Mouse (Mus musculus) MEL (cell line): ENCODE measurements around the gene Slc38a2. TPM values are rescaled to one million over a fixed set of nuclear protein-coding genes. Genes with fewer than 3 reads are reported as not detected.
A peak's percentile ranks its signal among the peaks of the same experiment; 100 is the strongest.

ENCODE experiments used
- DNase-seq: peaks from one replicate; pipeline ENCODE4 v3.0.0; 2011; ENCODE audit warnings: low read depth, low spot score
- H3K27ac ChIP-seq: 2 replicates; pipeline ENCODE4 v1.5.1; 2012; ENCODE audit warnings: low read depth, mild to moderate bottlenecking, control low read depth, low read length, moderate library complexity; ENCODE audit not compliant: control insufficient read depth
- H3K27me3 ChIP-seq, 2 experiments: fragments of 150-350 bp in 1 of 2; sonication (generic) in 1 of 2; 2 replicates each; pipeline ENCODE4 v1.6.1; 2012; ENCODE audit warnings: low read length in 2 of 2, mild to moderate bottlenecking in 2 of 2, improper control_type of control experiment in 1 of 2, moderate library complexity in 1 of 2; ENCODE audit not compliant: insufficient read depth in 2 of 2, control insufficient read depth in 1 of 2
- H3K36me3 ChIP-seq, 2 experiments: 2 replicates each; pipeline ENCODE4 v1.6.1; 2012 to 2014; ENCODE audit warnings: low read length in 2 of 2, improper control_type of control experiment in 1 of 2, inconsistent platforms in 1 of 2, mild to moderate bottlenecking in 1 of 2; ENCODE audit not compliant: insufficient read depth in 2 of 2, control insufficient read depth in 1 of 2
- H3K4me1 ChIP-seq, 2 experiments: fragments of 150-350 bp in 1 of 2; sonication (generic) in 1 of 2; 2 replicates each; pipeline ENCODE4 v1.6.1; 2012; ENCODE audit warnings: low read length in 2 of 2, improper control_type of control experiment in 1 of 2, mild to moderate bottlenecking in 1 of 2; ENCODE audit not compliant: insufficient read depth in 2 of 2, control insufficient read depth in 1 of 2
- H3K4me3 ChIP-seq, 2 experiments: fragments of 150-350 bp in 1 of 2; sonication (generic) in 1 of 2; 2 replicates each; pipeline ENCODE4 v1.5.1; 2012; ENCODE audit warnings: low read depth in 2 of 2, low read length in 2 of 2, mild to moderate bottlenecking in 2 of 2, moderate library complexity in 2 of 2, control low read depth in 1 of 2, improper control_type of control experiment in 1 of 2; ENCODE audit not compliant: control insufficient read depth in 1 of 2, insufficient read depth in 1 of 2
- H3K79me2 ChIP-seq: 2 replicates; pipeline ENCODE4 v1.6.1; 2012; ENCODE audit warnings: mild to moderate bottlenecking, low read length, moderate library complexity; ENCODE audit not compliant: control insufficient read depth, poor library complexity, insufficient read depth
- H3K9ac ChIP-seq: 2 replicates; pipeline ENCODE4 v1.6.1; 2012; ENCODE audit warnings: low read depth, mild to moderate bottlenecking, control low read depth, low read length, moderate library complexity; ENCODE audit not compliant: control insufficient read depth, poor library complexity, severe bottlenecking
- H3K9me3 ChIP-seq: fragments of 150-350 bp; sonication (generic); replicated peaks from 2 replicates; pipeline ENCODE4 v1.6.1; 2012; ENCODE audit warnings: mild to moderate bottlenecking, low read length, improper control_type of control experiment, moderate library complexity; ENCODE audit not compliant: insufficient read depth
- BHLHE40 ChIP-seq: IDR thresholded peaks from 2 replicates; pipeline ENCODE4 v1.6.1; 2012; ENCODE audit warnings: low read depth, mild to moderate bottlenecking, inconsistent platforms, low read length, improper control_type of control experiment, borderline replicate concordance
- CHD2 ChIP-seq: IDR thresholded peaks from 2 replicates; pipeline ENCODE4 v1.6.1; 2011; ENCODE audit warnings: low read length, improper control_type of control experiment
- CTCF ChIP-seq, 3 experiments: IDR thresholded peaks in 2 of 3; conservative IDR thresholded peaks in 1 of 3; 2 replicates each; pipeline ENCODE4 v1.5.1; 2011 to 2012; ENCODE audit warnings: low read length in 3 of 3, low read depth in 2 of 3, mild to moderate bottlenecking in 2 of 3, improper control_type of control experiment in 1 of 3, inconsistent platforms in 1 of 3, mixed read lengths in 1 of 3, moderate library complexity in 1 of 3; ENCODE audit not compliant: control insufficient read depth in 1 of 3, insufficient read depth in 1 of 3, poor library complexity in 1 of 3, severe bottlenecking in 1 of 3
- E2F4 ChIP-seq: IDR thresholded peaks from 2 replicates; pipeline ENCODE4 v1.6.1; 2011; ENCODE audit warnings: low read depth, low read length, improper control_type of control experiment, borderline replicate concordance
- ELF1 ChIP-seq: IDR thresholded peaks from 2 replicates; pipeline ENCODE4 v1.6.1; 2014; ENCODE audit warnings: low read depth, mild to moderate bottlenecking, inconsistent platforms, low read length, improper control_type of control experiment, moderate library complexity
- EP300 ChIP-seq, 2 experiments: IDR thresholded peaks; 2 replicates each; pipeline ENCODE4 v1.6.1; 2011; ENCODE audit warnings: improper control_type of control experiment in 2 of 2, low read length in 2 of 2, low read depth in 1 of 2, mild to moderate bottlenecking in 1 of 2
- ETS1 ChIP-seq: IDR thresholded peaks from 2 replicates; pipeline ENCODE4 v1.6.1; 2012; ENCODE audit warnings: low read depth, mild to moderate bottlenecking, inconsistent platforms, low read length, improper control_type of control experiment, moderate library complexity
- GATA1 ChIP-seq: IDR thresholded peaks from 2 replicates; pipeline ENCODE4 v1.6.1; 2011; ENCODE audit warnings: low read depth, low read length, improper control_type of control experiment
- JUND ChIP-seq: IDR thresholded peaks from 2 replicates; pipeline ENCODE4 v1.6.1; 2011; ENCODE audit warnings: low read depth, mild to moderate bottlenecking, improper control_type of control experiment, low read length
- MAFK ChIP-seq: IDR thresholded peaks from 2 replicates; pipeline ENCODE4 v1.6.1; 2011; ENCODE audit warnings: low read depth, mild to moderate bottlenecking, low read length, improper control_type of control experiment, borderline replicate concordance
- MAX ChIP-seq: IDR thresholded peaks from 2 replicates; pipeline ENCODE4 v1.6.1; 2011; ENCODE audit warnings: low read length, improper control_type of control experiment
- MAZ ChIP-seq: IDR thresholded peaks from 2 replicates; pipeline ENCODE4 v1.6.1; 2012; ENCODE audit warnings: low read depth, mild to moderate bottlenecking, inconsistent platforms, low read length, improper control_type of control experiment
- MEF2A ChIP-seq: IDR thresholded peaks from 2 replicates; pipeline ENCODE4 v1.6.1; 2014; ENCODE audit warnings: low read depth, mild to moderate bottlenecking, inconsistent platforms, low read length, improper control_type of control experiment; ENCODE audit not compliant: poor library complexity, insufficient replicate concordance, severe bottlenecking; ENCODE audit errors: extremely low read depth
- MXI1 ChIP-seq: IDR thresholded peaks from 2 replicates; pipeline ENCODE4 v1.6.1; 2011; ENCODE audit warnings: mild to moderate bottlenecking, low read depth, low read length, improper control_type of control experiment
- MYB ChIP-seq: IDR thresholded peaks from 2 replicates; pipeline ENCODE4 v1.6.1; 2011; ENCODE audit warnings: mild to moderate bottlenecking, low read depth, low read length, improper control_type of control experiment
- MYC ChIP-seq: IDR thresholded peaks from 2 replicates; pipeline ENCODE4 v1.6.1; 2011; ENCODE audit warnings: low read depth, mild to moderate bottlenecking, low read length, improper control_type of control experiment, moderate library complexity
- NRF1 ChIP-seq: IDR thresholded peaks from 2 replicates; pipeline ENCODE4 v1.6.1; 2014; ENCODE audit warnings: low read depth, mild to moderate bottlenecking, inconsistent platforms, low read length, improper control_type of control experiment, moderate library complexity; ENCODE audit not compliant: poor library complexity, insufficient read depth, severe bottlenecking
- POLR2A ChIP-seq, 2 experiments: IDR thresholded peaks; 2 replicates each; pipeline ENCODE4 v1.6.1; 2011 to 2012; ENCODE audit warnings: low read length in 2 of 2, mild to moderate bottlenecking in 2 of 2, control low read depth in 1 of 2, improper control_type of control experiment in 1 of 2, low read depth in 1 of 2, moderate library complexity in 1 of 2; ENCODE audit not compliant: control insufficient read depth in 1 of 2, insufficient read depth in 1 of 2, poor library complexity in 1 of 2
- POLR2AphosphoS5 ChIP-seq: IDR thresholded peaks from 2 replicates; pipeline ENCODE4 v1.6.1; 2012; ENCODE audit warnings: low read depth, borderline replicate concordance, mild to moderate bottlenecking, inconsistent platforms, low read length, moderate library complexity, mixed read lengths
- RAD21 ChIP-seq: IDR thresholded peaks from 2 replicates; pipeline ENCODE4 v1.6.1; 2011; ENCODE audit warnings: mild to moderate bottlenecking, low read depth, low read length, improper control_type of control experiment
- RCOR1 ChIP-seq: IDR thresholded peaks from 2 replicates; pipeline ENCODE4 v1.6.1; 2012; ENCODE audit warnings: low read depth, mild to moderate bottlenecking, inconsistent platforms, low read length, improper control_type of control experiment
- SIN3A ChIP-seq: IDR thresholded peaks from 2 replicates; pipeline ENCODE4 v1.6.1; 2012; ENCODE audit warnings: low read length, improper control_type of control experiment, inconsistent platforms
- SMC3 ChIP-seq: IDR thresholded peaks from 2 replicates; pipeline ENCODE4 v1.6.1; 2011; ENCODE audit warnings: low read depth, low read length, improper control_type of control experiment
- TAL1 ChIP-seq: IDR thresholded peaks from 2 replicates; pipeline ENCODE4 v1.6.1; 2012; ENCODE audit warnings: mild to moderate bottlenecking, inconsistent platforms, low read length, moderate library complexity, mixed read lengths
- TCF12 ChIP-seq: IDR thresholded peaks from 2 replicates; pipeline ENCODE4 v1.6.1; 2014; ENCODE audit warnings: low read depth, mild to moderate bottlenecking, inconsistent platforms, low read length, improper control_type of control experiment, moderate library complexity
- USF1 ChIP-seq: IDR thresholded peaks from 2 replicates; pipeline ENCODE4 v1.6.1; 2014; ENCODE audit warnings: low read depth, mild to moderate bottlenecking, inconsistent platforms, low read length, improper control_type of control experiment, moderate library complexity
- USF2 ChIP-seq, 2 experiments: IDR thresholded peaks; 2 replicates each; pipeline ENCODE4 v1.6.1; 2011 to 2012; ENCODE audit warnings: improper control_type of control experiment in 2 of 2, low read length in 2 of 2, borderline replicate concordance in 1 of 2, inconsistent platforms in 1 of 2, low read depth in 1 of 2, mild to moderate bottlenecking in 1 of 2; ENCODE audit not compliant: insufficient read depth in 1 of 2
- ZKSCAN1 ChIP-seq: IDR thresholded peaks from 2 replicates; pipeline ENCODE4 v1.6.1; 2012; ENCODE audit warnings: low read depth, mild to moderate bottlenecking, inconsistent platforms, low read length, improper control_type of control experiment, moderate library complexity
- ZMIZ1 ChIP-seq: IDR thresholded peaks from 2 replicates; pipeline ENCODE4 v1.6.1; 2012; ENCODE audit warnings: low read depth, mild to moderate bottlenecking, inconsistent platforms, low read length, improper control_type of control experiment, moderate library complexity
- ZNF384 ChIP-seq: IDR thresholded peaks from 2 replicates; pipeline ENCODE4 v1.6.1; 2012; ENCODE audit warnings: low read depth, mild to moderate bottlenecking, inconsistent platforms, low read length, improper control_type of control experiment
- polyA plus RNA-seq, 2 experiments: library from polyadenylated mRNA; stranded (reverse) in 1 of 2; unstranded in 1 of 2; fragments of >175 nt in 1 of 2; fragments of >200 nt in 1 of 2; gene quantifications; 2 replicates each; pipeline versions ENCODE4 v1.2.1 to v1.2.4; 2012; ENCODE audit warnings: low replicate concordance in 2 of 2, low read depth in 1 of 2; ENCODE audit not compliant: insufficient read length in 2 of 2, insufficient read depth in 1 of 2, missing spikeins in 1 of 2
- total RNA-seq: library from RNA; depleted of rRNA; stranded (reverse); fragments of 300-350 nt; gene quantifications from 2 replicates; pipeline ENCODE4 v1.2.3, GENCODE M21; 2012

The Slc38a2 gene
- total and polyA plus RNA-seq, 3 experiments, result 80.6 to 590 (median 177) TPM

DNA sequence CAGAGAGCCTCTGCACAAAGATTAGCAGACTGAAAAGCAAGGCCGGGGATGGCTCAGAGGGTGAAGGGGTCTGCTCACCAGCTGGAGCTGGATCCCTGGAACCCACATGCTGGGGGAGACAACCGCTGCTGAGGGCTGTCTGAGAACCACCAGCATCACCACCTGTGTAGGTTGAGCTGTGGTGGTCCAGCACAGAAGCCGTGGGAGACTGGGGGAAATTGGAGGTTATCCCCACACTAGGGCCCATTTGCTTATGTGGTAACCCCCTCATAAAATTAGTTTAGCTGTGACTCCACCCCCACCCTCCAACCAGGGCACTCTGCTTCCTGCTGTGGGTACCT is 15.1 kb upstream of the Slc38a2 start (continued):
- TF ChIP-seq RCOR1 (peak; percentile 82; the same call in 1 of the 2 replicates), JUND (no peak; the same call in 1 of the 2 replicates), EP300 (IDR thresholded peaks at IDR 0.05; ENCODE audit: low read depth in 1 of 2, low read length in 2 of 2) (peak; percentile 76 to 82; a peak in 3 of 4 replicates), RAD21 (no peak), CHD2 (no peak), ZKSCAN1 (no peak), GATA1 (peak; percentile 96), BHLHE40 (no peak), USF1 (no peak), SMC3 (no peak), NRF1 (no peak), ZNF384 (peak; percentile 94; the same call in 1 of the 2 replicates), MXI1 (no peak)

- Histone ChIP-seq H3K27me3 (no peaks in the 10 kb centered on the region), H3K9ac (peak overlapping the region; percentile 71), H3K79me2 (peaks cover 13% of the 10 kb centered on the region), H3K36me3 (peaks cover 0 to 58% of the 10 kb centered on the region in 2 experiments; a peak in 2 of 4 replicates), H3K9me3 (no peaks in the 10 kb centered on the region), H3K4me1 (peaks cover 43 to 48% of the 10 kb centered on the region in 2 experiments), H3K27ac (peak overlapping the region; percentile 97), H3K4me3 (peak overlapping the region; percentile 53 to 62)
- DNase-seq, result peak; percentile 39
- TF ChIP-seq GATA1 (no peak), TCF12 (no peak), MAFK (no peak), USF2 (IDR thresholded peaks at IDR 0.05; ENCODE audit: borderline replicate concordance in 1 of 2, insufficient read depth in 1 of 2, low read depth in 1 of 2, low read length in 2 of 2) (no peak), EP300 (IDR thresholded peaks at IDR 0.05; ENCODE audit: low read depth in 1 of 2, low read length in 2 of 2) (no peak), MAX (peak; percentile 34; the same call in 1 of the 2 replicates), SMC3 (no peak), MEF2A (no peak), ZNF384 (peak; percentile 87), POLR2AphosphoS5 (no peak), MYB (peak; percentile 31; the same call in 1 of the 2 replicates), JUND (peak; percentile 61; the same call in 1 of the 2 replicates), ELF1 (peak; percentile 52; the same call in 1 of the 2 replicates), ZKSCAN1 (no peak), USF1 (0 out of 2 replicates have a peak, but pooled peaks have one; percentile 38), E2F4 (no peak), SIN3A (no peak; the same call in none of the 2 replicates), CTCF (IDR thresholded peaks at IDR 0.05 in 2 of 3, conservative IDR thresholded peaks at IDR 0.05 in 1 of 3; ENCODE audit: control insufficient read depth in 1 of 3, insufficient read depth in 1 of 3, low read depth in 2 of 3, low read length in 3 of 3, poor library complexity in 1 of 3, severe bottlenecking in 1 of 3) (peak in 1 of 3 experiments; percentile 8; a peak in 1 of 6 replicates), BHLHE40 (no peak), MAZ (peak; percentile 40; the same call in 1 of the 2 replicates), ETS1 (no peak; the same call in 1 of the 2 replicates), MYC (peak; percentile 67; the same call in 1 of the 2 replicates), POLR2A (IDR thresholded peaks at IDR 0.05; ENCODE audit: control insufficient read depth in 1 of 2, insufficient read depth in 1 of 2, low read depth in 1 of 2, low read length in 2 of 2, poor library complexity in 1 of 2) (no peak), ZMIZ1 (no peak), RCOR1 (no peak; the same call in 1 of the 2 replicates), CHD2 (no peak), TAL1 (no peak)
Measured at GRCm38 (mm10) chr15:96713758-96714675, 14.5 kb upstream of the Slc38a2 start.
